Mouse (Mus musculus) gastrocnemius, postnatal 25 days (tissue): ENCODE results near the gene Pgm2. TPM values are rescaled to one million over a fixed set of nuclear protein-coding genes. Genes with fewer than 3 reads are reported as not detected.
A peak's percentile ranks its signal among the peaks of the same experiment; 100 is the strongest.

Experiments used
- DNase-seq: peaks from one replicate; pipeline ENCODE4 v3.0.0; 2022
- total RNA-seq, 2 experiments: library from RNA; stranded (reverse); gene quantifications; 1 replicate in 1 of 2; 2 replicates in 1 of 2; pipeline ENCODE4 v1.2.3; 2021

The Pgm2 gene
- total RNA-seq, 2 experiments from 2014 or later = 2.8 TPM

GRCm38 (mm10) chr5:64075506-64075905, 17.2 kb upstream of the Pgm2 start:
- DNase-seq = no peak

DNA sequence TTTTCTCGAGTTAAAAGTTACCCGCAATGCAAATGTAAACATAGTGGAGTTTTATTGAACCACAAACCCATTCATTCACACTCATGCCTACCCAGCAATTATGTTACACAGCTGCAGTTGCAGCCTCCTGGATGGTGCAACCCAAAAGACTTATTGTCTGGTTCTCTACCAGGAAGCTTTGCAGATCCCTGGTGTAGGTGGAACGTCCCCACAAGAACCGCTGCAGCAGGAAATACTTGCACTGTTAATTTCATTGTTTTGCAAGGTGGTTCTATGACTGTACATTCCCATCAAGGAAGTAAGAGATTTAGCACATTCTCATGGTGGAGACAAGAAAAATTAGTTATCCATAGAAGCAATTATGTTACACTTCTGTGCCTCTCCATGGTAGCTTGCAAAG, 15.4 kb upstream of the Pgm2 start:
- DNase-seq = no peak

DNA sequence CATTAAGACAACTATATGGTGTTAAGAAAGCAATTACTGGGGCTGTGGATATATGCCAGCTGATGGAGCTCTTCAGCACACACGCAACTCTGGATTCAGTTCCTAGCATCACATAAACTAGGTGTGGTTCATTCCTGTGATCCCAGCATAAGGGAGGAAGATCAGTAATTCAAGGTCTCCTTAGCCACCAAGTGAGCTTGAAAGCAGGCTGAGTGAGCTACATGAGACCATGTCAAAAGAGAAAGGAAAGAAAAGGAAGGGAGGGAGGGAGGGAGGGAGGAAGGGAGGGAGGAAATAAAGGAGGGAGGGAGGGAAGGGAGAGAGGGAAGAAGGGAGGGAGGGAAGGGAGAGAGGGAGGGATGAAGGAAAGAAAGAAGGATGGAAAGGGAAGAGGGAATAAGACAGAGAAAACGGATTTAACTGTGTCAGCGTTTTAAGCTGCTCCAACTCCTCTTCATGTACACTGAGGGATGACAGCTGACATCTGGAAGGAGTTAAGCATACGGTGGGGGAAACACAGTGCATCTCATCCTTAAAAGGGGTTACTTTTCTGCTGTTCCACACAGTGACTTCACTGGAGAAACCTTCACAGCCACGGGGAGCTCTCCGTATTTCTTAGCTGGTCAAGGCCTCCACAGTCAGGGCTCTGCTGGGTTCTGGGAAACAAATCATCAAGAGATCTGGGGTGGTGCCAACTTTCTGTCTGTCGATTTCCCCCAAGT, 13.8 kb upstream of the Pgm2 start:
- DNase-seq = no peak

- no peak for DNase-seq
Measured at GRCm38 (mm10) chr5:64079462-64079817, 13.3 kb upstream of the Pgm2 start.

DNA sequence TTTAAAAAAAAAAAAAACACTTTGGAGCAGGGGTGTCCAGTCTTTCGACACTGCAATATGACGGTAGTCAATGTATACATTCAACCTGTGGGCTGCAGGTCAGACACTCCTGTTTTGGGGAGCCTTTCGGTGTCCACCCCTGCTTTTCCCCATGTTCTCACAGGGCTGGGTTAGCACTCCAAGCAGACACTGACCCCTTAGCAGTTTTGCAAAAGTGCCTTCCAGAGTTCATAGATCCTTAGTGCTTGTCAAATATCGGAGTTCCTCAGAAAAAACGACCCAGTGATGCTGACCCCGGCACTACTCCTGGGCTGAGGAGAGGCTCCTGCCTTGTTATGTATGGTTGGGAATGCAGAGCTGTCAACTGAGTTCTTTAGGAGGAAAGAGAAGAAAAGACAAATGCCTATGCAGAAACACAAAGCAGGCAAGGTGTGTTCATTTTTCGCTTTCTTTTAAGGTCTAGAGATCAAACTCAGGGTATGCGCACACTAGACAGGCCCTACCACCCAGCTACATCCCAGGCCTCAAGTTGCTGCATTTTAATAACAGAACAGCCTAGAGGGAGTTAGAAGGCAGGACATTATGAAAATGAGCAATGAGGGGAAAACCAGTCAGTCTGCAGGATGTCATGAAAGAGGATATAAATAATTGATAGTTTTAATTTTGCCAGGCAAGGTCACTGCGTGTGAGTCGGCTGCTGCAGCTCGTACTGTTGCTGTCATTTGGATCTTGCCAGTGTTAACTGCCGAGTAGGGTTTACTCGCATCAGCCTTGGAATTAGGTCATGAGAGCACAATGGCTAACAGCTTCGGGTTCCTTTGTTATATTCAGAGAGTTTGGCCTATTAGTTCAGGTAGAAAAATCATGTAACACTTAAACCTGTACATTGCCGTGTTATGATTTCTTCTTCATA, 9.0 kb upstream of the Pgm2 start:
- DNase-seq = no peak

DNA sequence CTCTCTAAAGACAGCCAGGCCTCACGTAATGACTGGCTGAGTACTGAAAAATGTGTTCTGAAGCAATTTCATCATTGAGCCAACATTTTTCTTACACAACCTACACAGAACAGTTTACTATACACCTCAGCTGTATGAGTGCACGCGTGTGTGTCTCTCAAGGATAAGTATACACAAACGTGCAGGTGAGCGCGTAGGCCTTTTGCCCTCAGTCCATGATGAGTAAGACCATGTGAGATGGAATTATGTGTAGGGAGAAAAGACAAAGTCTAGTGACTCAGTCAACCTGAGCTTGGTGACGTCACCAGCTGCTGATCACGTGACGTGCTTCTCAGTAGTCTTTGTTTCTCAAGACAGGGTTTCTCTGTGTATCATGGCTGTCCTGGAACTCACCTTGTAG, 7.3 kb upstream of the Pgm2 start:
- no peak for DNase-seq

DNA sequence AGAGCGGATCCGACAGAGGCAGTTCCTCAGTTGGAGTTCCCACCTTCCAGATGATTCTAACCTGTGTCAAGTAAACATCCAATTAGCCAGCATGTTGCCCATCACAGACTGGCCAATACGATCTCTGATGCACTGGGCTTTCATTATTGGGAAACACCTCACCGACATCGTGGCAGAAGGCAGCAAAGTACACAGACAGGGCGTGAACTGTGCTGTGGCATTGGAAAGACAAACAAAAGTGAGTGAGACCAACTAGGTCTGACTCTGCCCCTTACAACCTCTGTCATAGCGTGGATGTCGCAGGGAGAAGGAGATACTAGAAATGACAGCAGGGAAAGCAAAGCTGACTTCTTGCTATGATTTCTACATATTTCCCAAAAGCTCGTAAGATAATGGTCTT, 4.0 kb upstream of the Pgm2 start:
- no peak for DNase-seq

DNA sequence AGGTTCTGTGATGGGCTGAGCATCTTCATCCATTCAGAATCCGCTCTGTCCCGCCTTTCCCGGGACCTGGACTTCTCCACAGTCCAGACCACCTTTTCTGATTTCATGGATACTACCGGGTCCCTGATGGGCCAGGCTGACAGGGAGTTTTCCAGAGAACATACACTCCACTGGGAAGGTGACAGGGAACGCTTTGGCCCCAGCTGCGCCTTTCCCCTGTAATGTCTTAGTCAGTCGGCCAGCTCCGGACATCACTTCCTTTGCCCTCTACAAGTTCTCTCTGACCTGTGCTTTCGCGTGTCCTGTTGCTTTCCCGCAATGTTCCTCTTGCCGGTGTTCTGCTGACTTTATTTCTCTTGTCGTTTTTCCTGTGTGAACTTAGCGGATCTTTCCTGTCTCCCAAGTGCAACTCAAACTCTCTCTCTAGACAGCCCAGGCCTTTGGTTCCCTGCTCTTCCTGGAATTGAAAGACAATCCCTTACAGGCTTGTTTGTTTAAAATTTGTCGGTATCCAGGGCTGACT, 660 bp downstream of the Pgm2 start:
- peak; percentile 27 for DNase-seq

DNA sequence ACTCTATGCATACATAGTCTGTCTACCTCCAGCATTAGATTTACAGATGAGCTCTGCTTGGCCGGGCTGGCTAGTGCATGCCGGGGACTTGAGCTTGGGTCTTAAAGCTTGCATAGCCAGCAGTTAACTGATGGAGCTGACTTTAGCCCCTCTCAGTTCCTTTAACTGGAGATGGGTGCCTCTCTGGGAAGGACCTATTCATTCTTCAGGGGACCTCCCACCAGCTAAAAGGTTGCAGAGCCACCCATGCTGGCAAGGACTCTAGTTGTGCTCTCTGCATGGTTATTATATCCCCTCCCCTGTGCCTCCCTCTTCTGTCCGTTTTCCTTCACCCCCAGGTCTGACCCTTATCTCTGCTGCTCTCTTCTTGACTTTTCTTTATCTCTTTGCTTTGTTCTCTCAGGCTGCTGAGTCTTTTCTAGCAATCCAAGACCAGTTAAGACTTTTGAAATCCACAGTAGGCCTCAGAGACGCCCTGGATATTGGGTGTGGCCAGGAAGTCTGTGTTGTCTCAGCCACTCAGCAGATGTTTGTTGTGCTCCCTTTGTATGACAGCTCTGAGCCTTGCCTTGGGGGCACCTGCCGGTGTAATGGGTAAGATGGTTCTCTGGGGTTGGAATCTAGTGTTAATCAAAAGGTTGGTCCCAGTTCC, 2.7 kb downstream of the Pgm2 start:
- no peak for DNase-seq

GRCm38 (mm10) chr5:64101993-64102716, 9.4 kb downstream of the Pgm2 start:
- DNase-seq = no peak

DNA sequence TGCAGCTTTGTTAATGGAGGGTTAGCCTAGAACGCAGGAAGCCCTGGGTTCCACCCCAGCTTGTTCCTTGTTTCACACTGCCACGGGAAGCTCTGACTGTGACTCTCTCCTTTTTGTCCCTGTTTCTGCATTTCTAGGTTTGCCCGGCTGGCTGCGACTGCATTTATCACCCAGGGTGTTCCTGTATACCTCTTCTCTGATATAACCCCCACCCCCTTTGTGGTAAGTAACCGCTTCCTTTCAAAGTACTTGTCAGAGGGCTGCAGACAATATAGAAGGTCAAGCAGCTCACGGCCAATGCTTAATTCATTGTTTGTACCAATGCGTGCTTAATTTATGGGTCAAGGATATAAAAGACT, 9.9 kb downstream of the Pgm2 start:
- no peak for DNase-seq

- no peak for DNase-seq
Measured at GRCm38 (mm10) chr5:64107596-64108289, 15.0 kb downstream of the Pgm2 start.

- no peak for DNase-seq
Measured at GRCm38 (mm10) chr5:64109217-64109616, 16.5 kb downstream of the Pgm2 start.

- no peak for DNase-seq
Measured at GRCm38 (mm10) chr5:64112360-64112759, 19.6 kb downstream of the Pgm2 start.

- DNase-seq = no peak
Measured at GRCm38 (mm10) chr5:64114210-64114609, 21.5 kb downstream of the Pgm2 start.

- no peak for DNase-seq
Measured at GRCm38 (mm10) chr5:64117191-64117590, 24.4 kb downstream of the Pgm2 start.

- no peak for DNase-seq
Measured at GRCm38 (mm10) chr5:64125783-64126182, 33.0 kb downstream of the Pgm2 start.

DNA sequence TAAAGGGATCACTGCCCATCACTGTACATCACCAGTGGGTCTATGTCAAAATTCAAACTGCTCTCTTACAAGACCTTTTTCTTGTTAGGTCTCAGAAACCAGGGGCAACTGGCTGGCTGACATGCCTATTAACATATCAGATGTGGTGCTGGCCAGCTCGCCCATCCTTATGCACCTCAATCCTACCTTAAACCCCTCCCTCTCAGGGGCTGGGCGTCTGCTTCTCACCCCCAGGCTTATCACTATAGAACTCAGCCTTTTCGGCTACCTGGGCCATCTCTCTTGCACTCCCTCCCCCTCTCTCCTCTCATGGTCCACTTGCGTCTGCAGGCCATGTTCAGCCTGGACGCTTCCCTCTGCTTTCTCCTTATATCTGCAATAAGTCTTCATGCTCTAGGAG, 38.8 kb downstream of the Pgm2 start:
- DNase-seq = no peak

GRCm38 (mm10) chr5:64133901-64134300, 41.2 kb downstream of the Pgm2 start:
- DNase-seq = no peak

DNA sequence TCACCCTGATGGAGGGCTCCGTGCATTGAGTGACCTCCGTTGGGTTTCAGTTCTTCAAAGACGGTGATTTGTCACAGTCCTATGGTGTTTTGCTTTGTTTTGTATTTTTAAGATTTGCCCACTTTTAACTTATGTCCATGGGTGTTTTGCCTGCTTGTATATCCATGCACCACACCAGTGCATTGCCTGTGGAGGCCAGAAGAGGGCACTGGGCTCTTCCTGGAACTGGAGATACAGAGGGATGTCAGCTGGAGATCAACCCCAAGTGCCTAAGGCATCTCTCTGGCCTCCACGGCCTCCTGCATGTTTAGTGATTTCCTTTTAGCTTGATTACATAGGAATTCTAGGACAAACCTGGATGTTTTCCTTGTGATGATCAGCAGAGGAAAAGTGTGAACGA, 43.6 kb downstream of the Pgm2 start:
- DNase-seq = no peak

DNA sequence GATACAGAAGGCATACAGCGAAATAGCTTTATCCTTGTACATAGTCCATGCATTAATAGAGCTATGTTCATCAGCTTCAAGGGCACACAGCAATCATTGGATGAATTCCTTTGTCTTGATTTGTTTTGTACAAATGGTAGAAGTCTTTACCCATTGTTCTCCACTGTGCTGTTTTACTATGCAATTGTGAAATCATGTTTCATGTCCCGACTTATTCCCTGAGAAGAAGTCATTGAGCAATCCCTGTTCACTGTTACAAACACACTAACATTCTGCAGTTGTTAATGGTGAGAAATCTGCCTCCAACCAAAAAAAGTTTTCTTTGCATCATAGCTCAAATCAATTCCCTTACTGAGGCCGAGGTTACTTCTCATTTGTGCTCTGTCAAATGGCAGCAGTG, 47.5 kb downstream of the Pgm2 start:
- no peak for DNase-seq

GRCm38 (mm10) chr5:64144315-64144714, 51.6 kb downstream of the Pgm2 start:
- DNase-seq = no peak
